ENCODE assay signal across 8 mouse cellular contexts in genomic region chr7:125581317-125581672, GRCm38 (mm10). TPM values are rescaled to one million over a fixed set of nuclear protein-coding genes. Genes with fewer than 3 reads are reported as not detected.
DNase-seq lines count a peak whose midpoint lies in the region; TF ChIP-seq lines count a peak whose summit lies in the region.

No protein-coding gene starts in this region.

- DNase-seq in adipocyte (ENCODE audit: low spot score): peak; percentile 67
- DNase-seq in gastrocnemius, postnatal 10 days: peak; percentile 92
- DNase-seq in induced T-regulatory cell, adult 2 months (ENCODE audit: low read depth): peak; percentile 94
- peak; percentile 77 to 87 for DNase-seq in left cerebral cortex, adult 8-10 months (ENCODE audit: low spot score in 2 of 2)
- peak; percentile 89 to 94 for DNase-seq in right cerebral cortex, adult 2 months (ENCODE audit: low spot score in 2 of 2)
- DNase-seq in urinary bladder, postnatal 10 days (ENCODE audit: low spot score): peak; percentile 75

- H3K4me3 ChIP-seq in cortical plate, adult 2 months (ENCODE audit: insufficient read depth, low read length): peak overlapping the region; percentile 28
- peak overlapping the region; percentile 93 for H3K4me3 ChIP-seq in megakaryocyte, embryonic 14.5 days (replicated peaks)

- H3K27me3 ChIP-seq in megakaryocyte, embryonic 14.5 days (replicated peaks): no peaks in the 10 kb centered on the region

- peak; percentile 91 for TF ChIP-seq CTCF in cortical plate, adult 2 months (IDR thresholded peaks at IDR 0.05; ENCODE audit: extremely low read depth, insufficient read depth, low read length)

- TF ChIP-seq POLR2A in cortical plate, adult 2 months (IDR thresholded peaks at IDR 0.05; ENCODE audit: extremely low read depth, insufficient read depth, low read length): no peak

- no peaks in the 10 kb centered on the region; the same call in 1 of the 2 replicates for H3K4me1 ChIP-seq in cortical plate, adult 2 months (ENCODE audit: control insufficient read depth, insufficient read depth, low read length)
- H3K4me1 ChIP-seq in megakaryocyte, embryonic 14.5 days: peaks cover 79% of the 10 kb centered on the region

- H3K27ac ChIP-seq in cortical plate, adult 2 months (ENCODE audit: insufficient read depth, low read length): no peak overlapping the region

- H3K9me3 ChIP-seq in megakaryocyte, embryonic 14.5 days: peaks cover 4% of the 10 kb centered on the region; the same call in 1 of the 2 replicates

- peaks cover 23% of the 10 kb centered on the region for H3K36me3 ChIP-seq in megakaryocyte, embryonic 14.5 days (replicated peaks; ENCODE audit: low read length)

RNA-seq across cellular contexts. Expression of gene Il21r, which starts 21.9 kb away (rescaled TPM):
- polyA plus RNA-seq in cortical plate, adult 2 months (2012; rRNA removed): 1.3 and 1.5 TPM in 2 replicates
- under 1 TPM; 0.42 to 0.70 TPM for total RNA-seq in gastrocnemius, postnatal 10 days (2021)
- 1 to 10 TPM; 1.3 to 2.9 (median 2.1) TPM for total RNA-seq in left cerebral cortex, adult 8-10 months (2022)
- polyA plus RNA-seq in megakaryocyte, embryonic 14.5 days (2012; ENCODE audit: insufficient read depth, low replicate concordance): 19.8 and 124 TPM in 2 replicates

RNA-seq across cellular contexts. Expression of gene Il4ra, which starts 29.4 kb away (rescaled TPM):
- polyA plus RNA-seq in cortical plate, adult 2 months (2012; rRNA removed): 5.4 and 6.2 TPM in 2 replicates
- 10 to 100 TPM in 1 of 2 experiments, 1 to 10 TPM in 1; 9.4 to 11.8 TPM for total RNA-seq in gastrocnemius, postnatal 10 days (2021)
- 10 to 100 TPM in 1 of 4 experiments, 1 to 10 TPM in 3; 5.2 to 10.1 (median 8.0) TPM for total RNA-seq in left cerebral cortex, adult 8-10 months (2022)
- 18.5 and 31.9 TPM in 2 replicates for polyA plus RNA-seq in megakaryocyte, embryonic 14.5 days (2012; ENCODE audit: insufficient read depth, low replicate concordance)
